Mouse (Mus musculus) midbrain, embryonic 14.5 days (tissue): ENCODE measurements around the gene Ahnak. TPM values are rescaled to one million over a fixed set of nuclear protein-coding genes. Genes with fewer than 3 reads are reported as not detected.
"Not testable (repeated sequence)": the region's sequence is repeated elsewhere in the genome, so short reads cannot be mapped to it uniquely, and the experiment has no call there.

ENCODE experiments used
- ATAC-seq: fragments of 200-750 bp; cut with Nextera tagmentation; 2 replicates; pipeline ENCODE4 v1.8.0; 2017; ENCODE audit warnings: moderate number of reproducible peaks, moderate library complexity; ENCODE audit not compliant: low FRiP score, low TSS enrichment
- DNase-seq: peaks from one replicate; pipeline ENCODE4 v3.0.0-alpha.2; 2015
- H3K27ac ChIP-seq: fragments of 300-500 bp; sonication (generic); replicated peaks from 2 replicates; pipeline ENCODE4 v1.5.1; 2014; ENCODE audit warnings: mild to moderate bottlenecking, low read depth, low read length, moderate library complexity
- H3K27me3 ChIP-seq: fragments of 300-500 bp; sonication (generic); 2 replicates; pipeline ENCODE4 v1.6.1; 2014; ENCODE audit warnings: low read length, control low read depth, mixed read lengths; ENCODE audit not compliant: control insufficient read depth, insufficient read depth
- H3K36me3 ChIP-seq: fragments of 300-500 bp; sonication (generic); 2 replicates; pipeline ENCODE4 v1.6.1; 2014; ENCODE audit warnings: low read length, control low read depth; ENCODE audit not compliant: control insufficient read depth, insufficient read depth
- H3K4me1 ChIP-seq: fragments of 300-500 bp; sonication (generic); 2 replicates; pipeline ENCODE4 v1.6.1; 2014; ENCODE audit warnings: mild to moderate bottlenecking, antibody characterized with exemption, low read length, control low read depth; ENCODE audit not compliant: control insufficient read depth, insufficient read depth
- H3K4me2 ChIP-seq: fragments of 300-500 bp; sonication (generic); 2 replicates; pipeline ENCODE4 v1.6.1; 2014; ENCODE audit warnings: mild to moderate bottlenecking, low read length, moderate library complexity
- H3K4me3 ChIP-seq: fragments of 300-500 bp; sonication (generic); replicated peaks from 2 replicates; pipeline ENCODE4 v1.5.1; 2014; ENCODE audit warnings: low read depth, low read length
- H3K9ac ChIP-seq: fragments of 300-500 bp; sonication (generic); replicated peaks from 2 replicates; pipeline ENCODE4 v1.6.1; 2014; ENCODE audit warnings: mild to moderate bottlenecking, low read length, moderate library complexity
- H3K9me3 ChIP-seq: fragments of 300-500 bp; sonication (generic); 2 replicates; pipeline ENCODE4 v1.6.1; 2016; ENCODE audit warnings: low read length, control low read depth, mixed read lengths; ENCODE audit not compliant: control insufficient read depth
- WGBS: fragments of 180-500 bp; shearing (Covaris S2); extraction: QIAGEN DNeasy Blood & Tissue Kit; methylation state at CpG from one replicate; pipeline ENCODE4 v1.1.7; 2014; 5-methylcytosine and 5-hydroxymethylcytosine counted together
- polyA plus RNA-seq: library from polyadenylated mRNA; unstranded; fragments of >200 nt; fragmentation: Nextera tagmentation; extraction: Ambion mirVana; gene quantifications from 2 replicates; pipeline ENCODE4 v1.2.1, GENCODE M21; 2014

The Ahnak gene
- polyA plus RNA-seq, 1 experiment from 2014 or later = 4.2 TPM

GRCm38 (mm10) chr19:9050294-9051229 lies 61.5 kb downstream of the Ahnak start:
- H3K4me3 ChIP-seq = no peak overlapping the region
- no peak overlapping the region for H3K27ac ChIP-seq
- H3K9me3 ChIP-seq = no peaks in the 10 kb centered on the region
- ATAC-seq (no peak), DNase-seq (no peak)
- no peaks in the 10 kb centered on the region for H3K4me1 ChIP-seq
- no peaks in the 10 kb centered on the region for H3K36me3 ChIP-seq
- WGBS = 80% methylated on average over 9 of the region's 9 CpGs
- no peak overlapping the region for H3K9ac ChIP-seq
- H3K27me3 ChIP-seq = no peaks in the 10 kb centered on the region
- H3K4me2 ChIP-seq = no peak overlapping the region

- not testable (repeated sequence) for DNase-seq, ATAC-seq
- 88% methylated on average over 4 of the region's 4 CpGs for WGBS
These were observed 62.9 kb downstream of the Ahnak start for GRCm38 (mm10) chr19:9051985-9052384.

GRCm38 (mm10) chr19:9052803-9053431 lies 63.8 kb downstream of the Ahnak start:
- Histone ChIP-seq H3K36me3 (no peaks in the 10 kb centered on the region), H3K9me3 (no peaks in the 10 kb centered on the region), H3K4me3 (no peak overlapping the region), H3K4me1 (no peaks in the 10 kb centered on the region), H3K4me2 (no peak overlapping the region), H3K27me3 (no peaks in the 10 kb centered on the region), H3K27ac (no peak overlapping the region), H3K9ac (no peak overlapping the region)
- no peak for ATAC-seq
- 71% methylated on average over 6 of the region's 6 CpGs for WGBS
- DNase-seq = no peak

More at GRCm38 (mm10) chr19:9051985-9052384, 62.9 kb downstream of the Ahnak start:
- H3K4me2 ChIP-seq, H3K27ac ChIP-seq, H3K27me3 ChIP-seq, H3K9me3 ChIP-seq, H3K36me3 ChIP-seq, H3K4me3 ChIP-seq, H3K9ac ChIP-seq, H3K4me1 ChIP-seq: not testable (repeated sequence)

- Histone ChIP-seq H3K9me3 (no peaks in the 10 kb centered on the region), H3K36me3 (no peaks in the 10 kb centered on the region), H3K27me3 (no peaks in the 10 kb centered on the region), H3K27ac (no peak overlapping the region), H3K4me2 (no peak overlapping the region), H3K4me3 (no peak overlapping the region), H3K4me1 (no peaks in the 10 kb centered on the region), H3K9ac (no peak overlapping the region)
- DNase-seq (peak; percentile 38), ATAC-seq (no peak)
- WGBS = 20% methylated on average over 2 of the region's 2 CpGs
These were observed 66.1 kb downstream of the Ahnak start for GRCm38 (mm10) chr19:9055153-9055552.

- no peaks in the 10 kb centered on the region for H3K4me1 ChIP-seq
- WGBS = 92% methylated on average over 4 of the region's 4 CpGs
- no peak overlapping the region for H3K9ac ChIP-seq
- H3K4me3 ChIP-seq = no peak overlapping the region
- H3K27ac ChIP-seq = no peak overlapping the region
- ATAC-seq = no peak
- no peaks in the 10 kb centered on the region for H3K36me3 ChIP-seq
- H3K4me2 ChIP-seq = no peak overlapping the region
- no peaks in the 10 kb centered on the region for H3K27me3 ChIP-seq
- no peak for DNase-seq
- no peaks in the 10 kb centered on the region for H3K9me3 ChIP-seq
These were observed 66.7 kb downstream of the Ahnak start for GRCm38 (mm10) chr19:9055703-9056355.

- DNase-seq = no peak
These were observed 68.6 kb downstream of the Ahnak start for GRCm38 (mm10) chr19:9057679-9058078.

GRCm38 (mm10) chr19:9058331-9058884 lies 69.3 kb downstream of the Ahnak start:
- no peaks in the 10 kb centered on the region for H3K4me1 ChIP-seq
- DNase-seq (no peak), ATAC-seq (no peak)
- no peak overlapping the region for H3K4me3 ChIP-seq
- no peaks in the 10 kb centered on the region for H3K36me3 ChIP-seq
- H3K9me3 ChIP-seq = no peaks in the 10 kb centered on the region
- no peaks in the 10 kb centered on the region for H3K27me3 ChIP-seq
- WGBS = 73% methylated on average over 1 of the region's 1 CpGs
- H3K27ac ChIP-seq = no peak overlapping the region
- no peak overlapping the region for H3K4me2 ChIP-seq
- no peak overlapping the region for H3K9ac ChIP-seq

More at GRCm38 (mm10) chr19:9057679-9058078, 68.6 kb downstream of the Ahnak start:
- no peak for ATAC-seq
- Histone ChIP-seq H3K4me3 (no peak overlapping the region), H3K9ac (no peak overlapping the region), H3K27me3 (no peaks in the 10 kb centered on the region), H3K4me1 (no peaks in the 10 kb centered on the region), H3K9me3 (no peaks in the 10 kb centered on the region), H3K4me2 (no peak overlapping the region), H3K27ac (no peak overlapping the region), H3K36me3 (no peaks in the 10 kb centered on the region)

- no peak overlapping the region for H3K4me3 ChIP-seq
- H3K27ac ChIP-seq = no peak overlapping the region
- WGBS = 83% methylated on average over 4 of the region's 4 CpGs
- ATAC-seq (no peak), DNase-seq (no peak)
- no peaks in the 10 kb centered on the region for H3K9me3 ChIP-seq
- H3K4me2 ChIP-seq = no peak overlapping the region
- H3K36me3 ChIP-seq = no peaks in the 10 kb centered on the region
- H3K9ac ChIP-seq = no peak overlapping the region
- no peaks in the 10 kb centered on the region for H3K27me3 ChIP-seq
- no peaks in the 10 kb centered on the region for H3K4me1 ChIP-seq
These were observed 69.9 kb downstream of the Ahnak start for GRCm38 (mm10) chr19:9058944-9059343.
